Mouse (Mus musculus) bone marrow macrophage, adult 2 months (primary cell): ENCODE results near the gene Acd. TPM values are rescaled to one million over a fixed set of nuclear protein-coding genes. Genes with fewer than 3 reads are reported as not detected.

Experiments used
- H3K27ac ChIP-seq: 2 replicates; pipeline ENCODE4 v1.5.1; 2012; ENCODE audit warnings: low read depth, low read length; ENCODE audit not compliant: insufficient read depth
- H3K4me1 ChIP-seq: 2 replicates; pipeline ENCODE4 v1.6.1; 2012; ENCODE audit warnings: low read length; ENCODE audit not compliant: control insufficient read depth, insufficient read depth
- H3K4me3 ChIP-seq: 2 replicates; pipeline ENCODE4 v1.5.1; 2012; ENCODE audit warnings: mild to moderate bottlenecking, low read length, moderate library complexity; ENCODE audit not compliant: insufficient read depth
- CTCF ChIP-seq: IDR thresholded peaks from 2 replicates; pipeline ENCODE4 v1.5.1; 2012; ENCODE audit warnings: low read depth, mild to moderate bottlenecking, low read length, moderate library complexity
- POLR2A ChIP-seq: IDR thresholded peaks from 2 replicates; pipeline ENCODE4 v1.6.1; 2012; ENCODE audit warnings: mild to moderate bottlenecking, low read depth, low read length, borderline replicate concordance
- polyA plus RNA-seq: library from polyadenylated mRNA; stranded (reverse); fragments of >200 nt; gene quantifications from 2 replicates; pipeline ENCODE4 v1.2.4, GENCODE M21; 2012; ENCODE audit not compliant: missing spikeins, insufficient read depth, insufficient read length

Gene Acd
- polyA plus RNA-seq, 1 experiment, result 41.6 TPM

DNA sequence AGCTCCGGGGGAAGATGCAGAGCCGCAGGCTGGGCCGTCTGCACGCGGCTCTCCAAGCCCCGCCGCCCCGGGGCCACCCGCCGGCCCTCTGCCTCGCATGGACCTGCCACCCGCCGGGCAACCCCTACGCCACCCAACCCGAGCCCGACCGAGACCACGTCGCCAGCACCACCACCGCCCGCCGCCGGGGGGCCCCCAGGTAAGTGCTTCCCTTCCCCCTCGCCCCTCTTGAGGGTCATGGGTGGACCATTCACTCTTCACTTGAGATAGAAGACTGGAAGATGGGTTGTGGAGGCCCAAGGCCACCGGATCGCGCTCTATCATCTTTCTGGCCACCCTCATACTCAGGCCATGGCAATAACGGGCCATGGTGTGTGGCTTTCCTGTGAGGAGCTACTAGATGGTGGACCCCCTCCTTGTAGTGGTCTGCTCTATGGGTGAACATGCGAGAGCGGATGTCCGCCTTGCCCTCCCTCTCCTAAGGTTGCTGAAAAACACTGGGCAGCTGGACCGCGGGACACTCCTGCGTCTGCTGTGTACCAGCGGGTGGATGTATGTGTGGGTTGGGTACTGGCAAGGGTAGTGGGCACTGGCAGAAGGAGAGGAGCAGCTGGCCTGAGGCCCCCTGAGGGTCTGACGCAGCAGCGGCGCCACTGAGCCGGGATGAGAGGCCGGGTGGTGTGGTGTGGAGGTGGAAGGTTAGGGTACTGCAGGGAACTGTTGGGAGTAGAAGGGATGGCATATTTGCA is 6.7 kb downstream of the Acd start:
- TF ChIP-seq CTCF (no peak), POLR2A (no peak)
- no peak overlapping the region for H3K27ac ChIP-seq
- H3K4me1 ChIP-seq, result no peaks in the 10 kb centered on the region
- H3K4me3 ChIP-seq, result no peak overlapping the region

DNA sequence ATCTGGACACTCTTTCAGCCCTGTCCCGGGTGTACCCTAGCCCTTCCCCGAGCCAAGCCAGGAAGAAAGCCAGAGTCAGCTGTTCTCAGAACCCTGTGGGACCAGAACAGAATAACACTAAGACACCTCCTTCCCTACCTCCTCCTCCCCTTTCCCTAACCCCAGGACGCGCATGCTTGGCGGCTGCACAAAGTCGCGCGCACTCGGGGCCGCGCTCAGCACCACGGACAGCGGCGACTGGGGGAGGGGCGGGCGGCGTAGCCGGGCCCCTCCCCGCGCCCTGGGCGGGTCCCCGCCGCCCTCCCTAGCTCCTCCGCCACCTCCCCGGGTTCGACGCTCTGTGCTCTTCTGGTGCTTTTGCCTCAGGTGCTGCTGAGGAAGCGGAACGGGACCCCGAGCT is 7.3 kb downstream of the Acd start:
- H3K4me3 ChIP-seq, result no peak overlapping the region
- H3K27ac ChIP-seq, result no peak overlapping the region
- no peak for TF ChIP-seq POLR2A
- H3K4me1 ChIP-seq, result no peaks in the 10 kb centered on the region

DNA sequence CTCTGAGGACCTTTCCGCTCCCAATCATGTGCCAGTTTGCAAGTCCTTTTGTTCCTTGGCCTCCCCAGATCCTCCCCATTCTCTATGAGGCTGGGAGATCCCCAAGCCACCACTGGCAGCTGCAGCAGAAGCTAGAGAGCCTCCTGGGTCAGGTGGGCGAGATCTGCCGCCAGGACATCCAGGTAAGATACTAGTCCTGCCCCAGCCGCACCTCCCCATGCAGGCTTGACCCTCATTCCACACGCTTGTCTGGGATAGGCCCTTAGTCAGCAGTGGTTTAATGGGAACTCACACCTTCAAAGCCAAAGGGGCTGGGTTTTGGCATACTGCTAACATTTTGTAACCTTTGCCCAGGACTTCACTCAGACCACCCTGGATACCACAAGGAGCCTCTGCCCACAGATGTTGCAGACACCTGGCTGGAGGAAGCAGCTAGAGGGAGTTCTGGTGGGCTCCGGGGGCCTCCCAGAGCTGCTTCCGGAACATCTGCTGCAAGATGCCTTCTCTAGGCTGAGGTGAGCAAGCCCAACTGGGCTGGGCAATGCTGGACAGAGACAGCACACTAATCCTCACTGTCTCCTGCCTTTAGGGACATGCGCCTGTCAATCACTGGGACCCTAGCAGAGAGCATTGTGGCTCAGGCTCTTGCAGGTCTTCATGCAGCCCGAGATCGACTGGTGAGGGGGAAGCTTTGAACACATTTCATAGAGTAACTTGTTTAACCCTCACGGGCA is 8.3 kb downstream of the Acd start:
- H3K4me3 ChIP-seq, result no peak overlapping the region
- TF ChIP-seq CTCF, result no peak
- no peak for TF ChIP-seq POLR2A
- H3K27ac ChIP-seq, result no peak overlapping the region
- no peaks in the 10 kb centered on the region for H3K4me1 ChIP-seq

DNA sequence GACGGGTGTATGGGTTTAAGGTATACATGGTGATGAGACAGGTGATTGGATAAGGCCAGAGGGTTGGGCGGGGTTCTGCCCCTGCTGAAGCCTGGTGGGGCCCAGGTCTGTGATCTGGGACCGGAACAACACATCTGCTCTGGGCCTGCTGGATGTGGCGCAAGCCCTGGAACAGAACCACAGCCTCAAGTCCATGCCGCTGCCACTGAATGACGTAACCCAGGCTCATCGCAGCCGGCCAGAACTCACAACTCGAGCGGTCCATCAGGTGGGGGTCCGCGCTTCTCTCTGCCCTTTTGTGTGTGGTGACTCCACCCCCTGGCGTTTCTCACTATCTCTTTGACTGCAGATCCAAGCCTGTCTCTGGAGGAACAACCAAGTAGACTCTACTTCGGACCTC is 9.9 kb downstream of the Acd start:
- Histone ChIP-seq H3K27ac (no peak overlapping the region), H3K4me1 (no peaks in the 10 kb centered on the region), H3K4me3 (no peak overlapping the region)
- TF ChIP-seq POLR2A (no peak), CTCF (no peak)

DNA sequence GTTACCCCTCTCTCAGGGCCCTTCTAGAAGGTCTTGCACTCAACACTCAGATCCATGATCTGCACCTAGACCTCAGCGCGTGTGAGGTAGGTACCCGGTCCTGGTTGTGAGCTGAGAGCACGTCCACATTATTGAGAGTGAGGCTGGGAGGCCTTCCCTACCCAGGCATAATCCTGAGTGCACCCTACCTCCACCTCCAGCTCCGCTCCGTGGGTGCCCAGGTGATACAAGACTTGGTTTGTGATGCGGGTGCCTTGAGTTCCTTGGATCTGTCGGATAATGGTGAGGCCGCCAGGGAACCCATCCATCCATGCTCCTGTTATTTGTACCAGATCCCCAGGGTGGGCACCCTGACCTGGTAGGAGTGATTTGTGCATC is 10.9 kb downstream of the Acd start:
- TF ChIP-seq CTCF (no peak), POLR2A (no peak)
- no peak overlapping the region for H3K4me3 ChIP-seq
- H3K4me1 ChIP-seq, result no peaks in the 10 kb centered on the region
- no peak overlapping the region for H3K27ac ChIP-seq

DNA sequence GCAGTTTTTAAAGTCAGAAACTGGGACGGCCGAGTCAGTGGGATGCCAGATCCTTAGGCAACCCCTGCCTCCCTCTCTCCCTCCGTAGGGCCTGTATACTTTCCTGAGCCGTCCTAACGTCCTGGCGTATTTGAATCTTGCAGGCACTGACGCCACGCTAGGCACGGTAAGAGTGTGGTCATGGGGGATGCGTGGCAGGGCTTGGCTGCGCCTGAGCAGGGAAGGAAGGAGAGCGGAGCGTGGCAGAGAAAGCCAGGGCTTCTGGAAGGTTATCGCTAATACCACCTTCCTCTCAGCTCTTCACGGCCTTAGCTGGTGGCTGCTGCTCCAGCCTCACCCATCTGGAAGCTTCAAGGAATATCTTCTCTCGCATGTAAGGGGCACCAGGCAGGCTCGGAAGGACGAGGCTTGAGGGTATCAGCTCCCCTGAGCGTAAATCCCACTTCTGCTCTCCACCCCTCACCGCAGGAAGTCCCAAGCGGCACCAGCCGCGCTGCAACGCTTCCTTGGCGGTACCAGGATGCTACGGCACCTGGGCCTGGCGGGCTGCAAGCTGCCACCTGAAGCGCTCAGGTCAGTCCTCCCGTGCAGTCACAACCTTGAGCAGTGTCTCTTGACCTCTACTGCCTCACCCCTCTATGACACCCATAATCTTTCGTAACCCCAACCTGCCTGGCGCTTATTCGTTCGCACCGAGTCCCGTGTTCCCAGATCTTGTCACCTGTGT is 11.5 kb downstream of the Acd start:
- no peak overlapping the region for H3K27ac ChIP-seq
- H3K4me3 ChIP-seq, result no peak overlapping the region
- no peak for TF ChIP-seq CTCF
- no peaks in the 10 kb centered on the region for H3K4me1 ChIP-seq

DNA sequence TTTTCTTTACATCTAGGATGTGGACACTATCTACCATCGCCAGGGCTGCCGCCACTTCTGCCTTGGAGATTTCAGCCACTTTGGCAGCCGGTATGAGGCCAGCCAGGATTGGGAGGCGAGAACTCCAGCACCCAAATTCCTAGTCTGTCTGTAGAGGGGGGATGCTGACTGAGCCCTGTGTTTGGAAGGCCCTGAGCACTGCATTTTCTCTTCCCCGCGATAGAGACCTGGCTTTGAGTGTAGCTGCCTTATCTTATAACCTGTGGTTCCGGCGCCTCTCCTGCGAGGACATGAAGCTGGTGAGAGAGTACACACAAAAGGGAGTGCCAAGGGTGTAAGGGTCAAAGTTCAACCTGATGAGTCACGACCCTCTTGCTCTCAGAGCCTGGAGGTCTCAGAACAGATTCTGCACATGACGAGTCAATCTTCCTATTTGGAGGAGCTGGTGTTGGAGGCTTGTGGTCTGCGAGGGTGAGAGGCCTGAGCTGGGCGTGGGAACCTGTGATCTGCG is 12.6 kb downstream of the Acd start:
- no peak for TF ChIP-seq POLR2A
- no peak for TF ChIP-seq CTCF
- no peak overlapping the region for H3K27ac ChIP-seq
- H3K4me1 ChIP-seq, result no peaks in the 10 kb centered on the region
- no peak overlapping the region for H3K4me3 ChIP-seq

DNA sequence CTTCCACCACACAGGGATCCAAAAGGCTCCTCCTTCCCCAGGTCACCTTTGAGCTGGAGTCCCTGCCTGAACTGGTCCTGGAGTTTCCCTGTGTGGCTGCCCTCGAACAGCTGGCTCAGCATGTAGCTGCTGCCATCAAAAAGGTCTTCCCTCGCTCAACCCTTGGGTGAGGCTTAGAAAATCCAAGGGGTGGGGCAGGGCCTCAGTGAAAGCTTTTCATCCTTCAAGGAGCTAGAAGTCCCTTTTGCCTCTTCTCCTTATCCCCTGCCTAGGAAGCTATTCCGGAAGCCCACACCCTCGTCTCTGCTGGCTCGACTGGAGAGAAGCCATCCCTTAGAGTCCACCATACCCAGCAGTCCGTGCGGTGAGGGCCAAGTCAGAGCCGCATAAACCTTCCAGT is 13.4 kb downstream of the Acd start:
- no peak for TF ChIP-seq CTCF
- no peak for TF ChIP-seq POLR2A
- no peaks in the 10 kb centered on the region for H3K4me1 ChIP-seq
- H3K27ac ChIP-seq, result no peak overlapping the region
- no peak overlapping the region for H3K4me3 ChIP-seq

DNA sequence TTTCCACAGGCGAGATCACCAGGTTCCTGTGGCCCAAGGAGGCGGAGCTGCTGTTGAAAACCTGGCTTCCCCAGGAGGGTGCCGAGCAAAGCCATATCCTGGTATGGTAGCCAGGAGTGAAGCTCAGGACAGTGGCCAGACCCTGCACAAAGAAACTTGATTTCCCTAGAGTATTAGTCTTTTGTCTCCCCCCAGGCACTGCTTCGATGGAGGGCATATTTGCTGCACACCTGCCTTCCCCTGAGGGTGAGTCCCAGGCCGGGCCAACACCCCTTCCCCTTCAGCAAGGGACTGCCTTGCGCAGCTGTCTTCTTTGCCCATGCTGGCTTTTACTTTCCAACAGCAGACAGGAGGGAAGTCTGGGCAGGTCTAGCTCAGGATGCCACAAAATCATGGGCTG is 14.4 kb downstream of the Acd start:
- Histone ChIP-seq H3K4me1 (no peaks in the 10 kb centered on the region), H3K4me3 (no peak overlapping the region), H3K27ac (no peak overlapping the region)

DNA sequence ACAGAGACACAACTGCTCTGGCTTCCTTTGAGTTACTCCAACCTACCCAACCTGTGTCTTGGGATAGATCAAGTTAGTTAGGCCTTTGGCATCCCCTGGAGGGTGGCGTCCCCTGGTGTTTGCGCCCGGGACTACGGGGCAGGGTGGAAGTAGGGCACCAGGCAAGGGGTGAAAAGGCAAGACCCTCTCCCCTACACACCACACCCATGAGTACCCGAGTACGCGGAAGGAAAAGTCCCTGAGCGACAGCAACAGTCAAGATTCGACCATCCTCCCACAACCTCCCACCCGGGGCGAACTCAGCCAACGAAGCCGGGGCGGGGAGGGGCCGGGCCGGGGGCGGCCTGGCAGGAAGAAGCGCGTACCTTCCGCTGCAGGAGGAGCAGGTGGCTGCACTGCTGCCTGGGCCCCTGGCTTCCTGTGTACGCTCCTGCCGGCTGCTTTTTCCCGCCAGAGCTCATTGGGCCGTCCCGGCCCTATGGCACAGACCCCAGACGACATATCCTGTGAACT is 15.1 kb downstream of the Acd start, which contains the start of gene Carmil2:
TSS of gene Carmil2 (plus strand) at position 479 of the 513 bp plus-strand sequence.
- no peak within 1 kb of the TSS for H3K27ac ChIP-seq
- H3K4me1 ChIP-seq, result no peaks in the 10 kb centered on the region
- TF ChIP-seq CTCF (peak; percentile 45; the same call in 1 of the 2 replicates), POLR2A (no peak)
- H3K4me3 ChIP-seq, result no peak within 1 kb of the TSS

More for the DNA sequence above, 14.4 kb downstream of the Acd start:
- TF ChIP-seq POLR2A, result no peak
- TF ChIP-seq CTCF, result no peak
